Mouse (Mus musculus): ENCODE results near the gene Vps72. TPM values are rescaled to one million over a fixed set of nuclear protein-coding genes. Genes with fewer than 3 reads are reported as not detected.

The Vps72 gene
- 39.2 and 43.3 TPM in 2 replicates for polyA plus RNA-seq (2015; fragmentation: Nextera tagmentation; extraction: Ambion mirVana)

- Histone ChIP-seq H3K36me3 (peaks cover 18% of the 10 kb centered on the region), H3K4me3 (replicated peaks) (peak within 1 kb of the TSS; percentile 78), H3K9ac (peak within 1 kb of the TSS; percentile 84), H3K9me3 (replicated peaks) (no peaks in the 10 kb centered on the region), H3K27me3 (no peaks in the 10 kb centered on the region), H3K27ac (peak within 1 kb of the TSS; percentile 92), H3K4me1 (replicated peaks) (peaks cover 45% of the 10 kb centered on the region), H3K4me2 (peak within 1 kb of the TSS; percentile 62)
- DNase-seq = peak; percentile 85
- peak; percentile 71 for ATAC-seq (ENCODE audit: low read depth)
- WGBS (ENCODE audit: insufficient replicate concordance) = under 1% methylated on average over 54 of the region's 54 CpGs
Observed at GRCm38 (mm10) chr3:95110911-95111726, at the start of gene Vps72. Gene Vps72, plus strand, starts transcription at chr3:95111022.

GRCm38 (mm10) chr3:95063741-95064140 lies 47.1 kb upstream of the Vps72 start:
- whole genome bisulfite sequencing (ENCODE audit: insufficient replicate concordance) = 86% methylated on average over 4 of the region's 4 CpGs
- H3K36me3 ChIP-seq = peaks cover 98% of the 10 kb centered on the region
- no peaks in the 10 kb centered on the region; the same call in 1 of the 2 replicates for H3K4me1 ChIP-seq (replicated peaks)
- H3K4me2 ChIP-seq = no peak overlapping the region
- DNase-seq (no peak), ATAC-seq (ENCODE audit: low read depth) (no peak)
- H3K27ac ChIP-seq = no peak overlapping the region
- H3K9ac ChIP-seq = no peak overlapping the region
- H3K27me3 ChIP-seq = no peaks in the 10 kb centered on the region
- no peak overlapping the region for H3K4me3 ChIP-seq (replicated peaks)
- no peaks in the 10 kb centered on the region for H3K9me3 ChIP-seq (replicated peaks)

GRCm38 (mm10) chr3:95065553-95065952 lies 45.3 kb upstream of the Vps72 start:
- WGBS (ENCODE audit: insufficient replicate concordance) = 92% methylated on average over 1 of the region's 1 CpGs
- H3K36me3 ChIP-seq = peaks cover 97% of the 10 kb centered on the region
- H3K4me1 ChIP-seq (replicated peaks) = no peaks in the 10 kb centered on the region; the same call in 1 of the 2 replicates
- ATAC-seq (ENCODE audit: low read depth) = no peak
- no peaks in the 10 kb centered on the region for H3K9me3 ChIP-seq (replicated peaks)
- H3K4me3 ChIP-seq (replicated peaks) = no peak overlapping the region
- no peak for DNase-seq
- H3K9ac ChIP-seq = no peak overlapping the region
- no peaks in the 10 kb centered on the region for H3K27me3 ChIP-seq
- no peak overlapping the region for H3K4me2 ChIP-seq
- H3K27ac ChIP-seq = no peak overlapping the region

GRCm38 (mm10) chr3:95066095-95066494 lies 44.7 kb upstream of the Vps72 start:
- no peaks in the 10 kb centered on the region for H3K9me3 ChIP-seq (replicated peaks)
- no peaks in the 10 kb centered on the region for H3K27me3 ChIP-seq
- peaks cover 97% of the 10 kb centered on the region for H3K36me3 ChIP-seq
- H3K9ac ChIP-seq = no peak overlapping the region
- H3K4me3 ChIP-seq (replicated peaks) = no peak overlapping the region
- no peak overlapping the region for H3K27ac ChIP-seq
- H3K4me1 ChIP-seq (replicated peaks) = no peaks in the 10 kb centered on the region; the same call in 1 of the 2 replicates
- H3K4me2 ChIP-seq = no peak overlapping the region
- ATAC-seq (ENCODE audit: low read depth) (no peak), DNase-seq (no peak)
- WGBS (ENCODE audit: insufficient replicate concordance) = 82% methylated on average over 6 of the region's 6 CpGs

- no peak overlapping the region for H3K4me2 ChIP-seq
- H3K9ac ChIP-seq = no peak overlapping the region
- no peak overlapping the region for H3K4me3 ChIP-seq (replicated peaks)
- no peaks in the 10 kb centered on the region for H3K27me3 ChIP-seq
- H3K9me3 ChIP-seq (replicated peaks) = no peaks in the 10 kb centered on the region
- H3K27ac ChIP-seq = peak overlapping the region; percentile 39; the same call in 1 of the 2 replicates
- WGBS (ENCODE audit: insufficient replicate concordance) = 80% methylated on average over 11 of the region's 11 CpGs
- peaks cover 97% of the 10 kb centered on the region for H3K36me3 ChIP-seq
- H3K4me1 ChIP-seq (replicated peaks) = no peaks in the 10 kb centered on the region; the same call in 1 of the 2 replicates
- ATAC-seq (ENCODE audit: low read depth) = no peak
- DNase-seq = no peak
Observed at GRCm38 (mm10) chr3:95066570-95066969, 44.3 kb upstream of the Vps72 start.

GRCm38 (mm10) chr3:95071606-95072005 lies 39.2 kb upstream of the Vps72 start:
- no peak overlapping the region for H3K4me3 ChIP-seq (replicated peaks)
- no peaks in the 10 kb centered on the region for H3K9me3 ChIP-seq (replicated peaks)
- H3K4me2 ChIP-seq = no peak overlapping the region
- peaks cover 88% of the 10 kb centered on the region for H3K36me3 ChIP-seq
- DNase-seq (no peak), ATAC-seq (ENCODE audit: low read depth) (no peak)
- no peaks in the 10 kb centered on the region for H3K27me3 ChIP-seq
- no peak overlapping the region for H3K9ac ChIP-seq
- no peaks in the 10 kb centered on the region for H3K4me1 ChIP-seq (replicated peaks)
- 84% methylated on average over 2 of the region's 2 CpGs for WGBS (ENCODE audit: insufficient replicate concordance)
- H3K27ac ChIP-seq = no peak overlapping the region

- Histone ChIP-seq H3K36me3 (peaks cover 9% of the 10 kb centered on the region), H3K9ac (no peak overlapping the region), H3K27ac (no peak overlapping the region), H3K9me3 (replicated peaks) (no peaks in the 10 kb centered on the region), H3K27me3 (no peaks in the 10 kb centered on the region), H3K4me1 (replicated peaks) (peaks cover 3% of the 10 kb centered on the region), H3K4me2 (no peak overlapping the region), H3K4me3 (replicated peaks) (no peak overlapping the region)
- ATAC-seq (ENCODE audit: low read depth) (no peak), DNase-seq (no peak)
- 82% methylated on average over 1 of the region's 1 CpGs for WGBS (ENCODE audit: insufficient replicate concordance)
Observed at GRCm38 (mm10) chr3:95088071-95088470, 22.8 kb upstream of the Vps72 start.

GRCm38 (mm10) chr3:95100854-95101253 lies 10.0 kb upstream of the Vps72 start:
- WGBS (ENCODE audit: insufficient replicate concordance) = 25% methylated on average over 2 of the region's 2 CpGs
- DNase-seq = no peak
- Histone ChIP-seq H3K9ac (no peak overlapping the region), H3K27me3 (no peaks in the 10 kb centered on the region), H3K4me1 (replicated peaks) (peaks cover 51% of the 10 kb centered on the region), H3K27ac (no peak overlapping the region), H3K4me2 (no peak overlapping the region), H3K9me3 (replicated peaks) (no peaks in the 10 kb centered on the region), H3K36me3 (peaks cover 36% of the 10 kb centered on the region), H3K4me3 (replicated peaks) (no peak overlapping the region)
- ATAC-seq (ENCODE audit: low read depth) = no peak

- 8% methylated on average over 4 of the region's 4 CpGs for WGBS (ENCODE audit: insufficient replicate concordance)
- H3K9ac ChIP-seq = peak overlapping the region; percentile 96
- no peaks in the 10 kb centered on the region for H3K27me3 ChIP-seq
- ATAC-seq (ENCODE audit: low read depth) (no peak), DNase-seq (no peak)
- H3K4me2 ChIP-seq = peak overlapping the region; percentile 87
- H3K4me3 ChIP-seq (replicated peaks) = peak overlapping the region; percentile 93
- peaks cover 63% of the 10 kb centered on the region for H3K4me1 ChIP-seq (replicated peaks)
- no peaks in the 10 kb centered on the region for H3K9me3 ChIP-seq (replicated peaks)
- H3K27ac ChIP-seq = peak overlapping the region; percentile 90
- peaks cover 20% of the 10 kb centered on the region for H3K36me3 ChIP-seq
Observed at GRCm38 (mm10) chr3:95105121-95105520, 5.7 kb upstream of the Vps72 start.

- H3K27me3 ChIP-seq = no peaks in the 10 kb centered on the region
- peak overlapping the region; percentile 90 for H3K27ac ChIP-seq
- under 1% methylated on average over 16 of the region's 16 CpGs for WGBS (ENCODE audit: insufficient replicate concordance)
- peaks cover 64% of the 10 kb centered on the region for H3K4me1 ChIP-seq (replicated peaks)
- no peak for ATAC-seq (ENCODE audit: low read depth)
- H3K4me2 ChIP-seq = peak overlapping the region; percentile 87
- no peak for DNase-seq
- no peaks in the 10 kb centered on the region for H3K9me3 ChIP-seq (replicated peaks)
- peaks cover 20% of the 10 kb centered on the region for H3K36me3 ChIP-seq
- peak overlapping the region; percentile 96 for H3K9ac ChIP-seq
- peak overlapping the region; percentile 93 for H3K4me3 ChIP-seq (replicated peaks)
Observed at GRCm38 (mm10) chr3:95105586-95106337, 5.1 kb upstream of the Vps72 start.

- no peaks in the 10 kb centered on the region for H3K27me3 ChIP-seq
- peak within 1 kb of the TSS; percentile 93 for H3K4me3 ChIP-seq (replicated peaks)
- no peaks in the 10 kb centered on the region for H3K9me3 ChIP-seq (replicated peaks)
- H3K4me2 ChIP-seq = peak within 1 kb of the TSS; percentile 87
- ATAC-seq (ENCODE audit: low read depth) = peak; percentile 82
- H3K36me3 ChIP-seq = peaks cover 16% of the 10 kb centered on the region
- peak; percentile 95 for DNase-seq
- under 1% methylated on average over 51 of the region's 51 CpGs for WGBS (ENCODE audit: insufficient replicate concordance)
- peak within 1 kb of the TSS; percentile 96 for H3K9ac ChIP-seq
- peaks cover 61% of the 10 kb centered on the region for H3K4me1 ChIP-seq (replicated peaks)
- H3K27ac ChIP-seq = peak within 1 kb of the TSS; percentile 90
Observed at GRCm38 (mm10) chr3:95106338-95107117, 4.3 kb upstream of the Vps72 start, which contains the start of gene Pip5k1a. Gene Pip5k1a, minus strand, starts transcription at chr3:95106930.

Data from liver, embryonic 13.5 days (tissue).